Mouse (Mus musculus): Measurements from ENCODE around the gene Bcat1. TPM values are rescaled to one million over a fixed set of nuclear protein-coding genes. Genes with fewer than 3 reads are reported as not detected.

Bcat1 gene
- total and polyA plus RNA-seq, 3 experiments: 0.57 to 34.6 (median 11.4) TPM

- DNase-seq: no peak
Observed at GRCm38 (mm10) chr6:145056102-145056501, 19.9 kb downstream of the Bcat1 start.

- no peak for DNase-seq
Observed at GRCm38 (mm10) chr6:145055277-145055858, 20.6 kb downstream of the Bcat1 start.

- no peak for DNase-seq
Observed at GRCm38 (mm10) chr6:145052669-145053068, 23.3 kb downstream of the Bcat1 start.

GRCm38 (mm10) chr6:145050899-145051298, 25.1 kb downstream of the Bcat1 start:
- no peak for DNase-seq

GRCm38 (mm10) chr6:145048131-145048997, 27.6 kb downstream of the Bcat1 start:
- peak; percentile 44 for DNase-seq

- no peak for DNase-seq
Observed at GRCm38 (mm10) chr6:145047445-145047857, 28.5 kb downstream of the Bcat1 start.

- DNase-seq: no peak
Observed at GRCm38 (mm10) chr6:145046266-145046890, 29.6 kb downstream of the Bcat1 start.

- no peak for DNase-seq
Observed at GRCm38 (mm10) chr6:145044916-145045574, 30.9 kb downstream of the Bcat1 start.

- DNase-seq: no peak
Observed at GRCm38 (mm10) chr6:145040732-145041131, 35.3 kb downstream of the Bcat1 start.

- DNase-seq: no peak
Observed at GRCm38 (mm10) chr6:145037626-145038025, 38.4 kb downstream of the Bcat1 start.

GRCm38 (mm10) chr6:145035412-145035811, 40.6 kb downstream of the Bcat1 start:
- peak; percentile 80 for DNase-seq

- no peak for DNase-seq
Observed at GRCm38 (mm10) chr6:145030587-145030986, 45.4 kb downstream of the Bcat1 start.

GRCm38 (mm10) chr6:145023990-145024389, 52.0 kb downstream of the Bcat1 start:
- DNase-seq: no peak

- no peak for DNase-seq
Observed at GRCm38 (mm10) chr6:145022966-145023725, 52.8 kb downstream of the Bcat1 start.

GRCm38 (mm10) chr6:145022349-145022748, 53.6 kb downstream of the Bcat1 start:
- no peak for DNase-seq

- DNase-seq: no peak
Observed at GRCm38 (mm10) chr6:145020553-145020952, 55.4 kb downstream of the Bcat1 start.

- no peak for DNase-seq
Observed at GRCm38 (mm10) chr6:145018295-145018694, 57.7 kb downstream of the Bcat1 start.

- DNase-seq: no peak
Observed at GRCm38 (mm10) chr6:145017508-145017907, 58.5 kb downstream of the Bcat1 start.

- DNase-seq: no peak
Observed at GRCm38 (mm10) chr6:145016639-145017038, 59.3 kb downstream of the Bcat1 start.

- no peak for DNase-seq
Observed at GRCm38 (mm10) chr6:145014944-145015343, 61.0 kb downstream of the Bcat1 start.

- DNase-seq: no peak
Observed at GRCm38 (mm10) chr6:145012699-145013098, 63.3 kb downstream of the Bcat1 start.

GRCm38 (mm10) chr6:145011141-145011540, 64.8 kb downstream of the Bcat1 start:
- no peak for DNase-seq
